Mouse (Mus musculus): ENCODE data around the gene Calr3. TPM values are rescaled to one million over a fixed set of nuclear protein-coding genes. Genes with fewer than 3 reads are reported as not detected.

Calr3 gene
- polyA plus RNA-seq, 1 experiment from 2014 or later = 2.2 TPM

DNA sequence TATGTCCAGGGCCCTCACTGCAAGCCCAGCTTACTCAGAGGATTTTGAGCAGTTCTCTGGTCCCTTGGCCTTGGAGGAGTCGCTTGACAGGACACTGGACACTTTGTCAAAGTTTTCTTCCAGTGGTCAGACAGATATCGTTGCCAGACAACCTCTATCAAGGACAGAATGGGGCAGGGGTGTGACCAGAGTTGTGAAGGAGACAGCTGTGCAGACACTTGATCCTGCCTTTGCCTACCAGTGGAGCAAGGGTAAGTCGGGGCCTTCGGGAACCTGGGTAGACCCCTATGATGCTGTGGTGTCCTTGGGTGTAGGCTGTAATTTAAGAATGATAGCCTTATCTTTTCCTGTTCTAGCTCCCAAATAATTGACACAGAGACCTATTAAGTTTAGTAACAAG is 11.6 kb upstream of the Calr3 start:
- no peak overlapping the region for H3K4me2 ChIP-seq
- DNase-seq (ENCODE audit: low spot score) (no peak), ATAC-seq (replicated peaks; ENCODE audit: low FRiP score) (no peak)
- H3K9me3 ChIP-seq (ENCODE audit: control insufficient read depth, low read length) = 0 out of 2 replicates have a peak, but pooled peaks cover 3% of the 10 kb centered on the region
- H3K4me3 ChIP-seq (ENCODE audit: low read depth, low read length) = no peak overlapping the region
- no peaks in the 10 kb centered on the region for H3K27me3 ChIP-seq (replicated peaks; ENCODE audit: control insufficient read depth, insufficient read depth, low read length)
- H3K27ac ChIP-seq (ENCODE audit: low read depth, low read length) = no peak overlapping the region
- H3K9ac ChIP-seq (ENCODE audit: low read depth, low read length) = no peak overlapping the region
- WGBS = 81% methylated on average over 4 of the region's 4 CpGs
- peaks cover 29% of the 10 kb centered on the region for H3K36me3 ChIP-seq (ENCODE audit: control insufficient read depth, insufficient read depth, low read length)
- H3K4me1 ChIP-seq (replicated peaks; ENCODE audit: control insufficient read depth, insufficient read depth, low read length) = peaks cover 6% of the 10 kb centered on the region

DNA sequence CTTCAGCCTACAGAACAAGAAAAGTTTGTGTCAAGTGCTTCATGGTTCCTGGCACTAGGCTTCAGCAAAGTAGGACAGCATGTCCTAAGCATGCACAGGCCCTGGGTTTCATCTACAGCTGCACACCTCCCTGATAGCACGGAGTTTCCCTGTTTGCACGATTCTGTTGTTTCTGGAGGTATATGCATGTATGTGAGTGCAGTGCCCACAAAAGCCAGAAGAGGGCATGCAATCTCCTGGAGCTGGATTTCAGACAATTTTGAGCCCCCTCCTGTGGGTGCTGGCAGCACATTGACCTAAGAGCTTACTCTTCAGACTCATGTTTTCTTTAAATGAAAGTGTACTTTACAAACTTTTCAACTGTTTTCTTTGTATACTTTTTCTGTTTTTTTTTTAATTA is 10.2 kb upstream of the Calr3 start:
- Histone ChIP-seq H3K27ac (ENCODE audit: low read depth, low read length) (no peak overlapping the region), H3K27me3 (replicated peaks; ENCODE audit: control insufficient read depth, insufficient read depth, low read length) (no peaks in the 10 kb centered on the region), H3K4me1 (replicated peaks; ENCODE audit: control insufficient read depth, insufficient read depth, low read length) (peaks cover 6% of the 10 kb centered on the region), H3K4me2 (no peak overlapping the region), H3K4me3 (ENCODE audit: low read depth, low read length) (no peak overlapping the region), H3K9me3 (ENCODE audit: control insufficient read depth, low read length) (0 out of 2 replicates have a peak, but pooled peaks cover 3% of the 10 kb centered on the region), H3K36me3 (ENCODE audit: control insufficient read depth, insufficient read depth, low read length) (peaks cover 26% of the 10 kb centered on the region; the same call in 1 of the 2 replicates), H3K9ac (ENCODE audit: low read depth, low read length) (no peak overlapping the region)
- 97% methylated on average over 2 of the region's 2 CpGs for WGBS
- DNase-seq (ENCODE audit: low spot score) (no peak), ATAC-seq (replicated peaks; ENCODE audit: low FRiP score) (no peak)

DNA sequence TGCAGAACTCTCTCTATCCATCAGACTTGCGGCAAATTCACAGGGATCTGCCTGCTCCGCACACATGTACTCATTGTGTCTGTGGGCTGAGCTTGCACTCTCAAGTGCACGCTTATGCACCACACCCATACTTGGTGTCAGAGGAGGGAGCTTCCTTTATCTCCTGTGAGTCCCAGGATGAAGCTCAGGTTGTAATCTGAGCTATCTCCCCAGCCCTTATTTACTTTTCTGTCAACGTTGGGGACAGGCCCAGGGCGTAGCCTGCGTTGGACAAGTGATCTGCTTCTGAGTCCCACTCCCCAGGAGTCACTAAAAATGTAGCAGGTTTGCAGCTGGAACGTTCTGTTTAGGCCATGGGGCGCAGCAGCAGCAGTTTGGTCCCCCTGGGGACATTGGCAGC is 7.8 kb upstream of the Calr3 start:
- DNase-seq (ENCODE audit: low spot score) (no peak), ATAC-seq (replicated peaks; ENCODE audit: low FRiP score) (peak; percentile 69)
- Histone ChIP-seq H3K27ac (ENCODE audit: low read depth, low read length) (no peak overlapping the region), H3K4me2 (no peak overlapping the region), H3K4me1 (replicated peaks; ENCODE audit: control insufficient read depth, insufficient read depth, low read length) (peaks cover 6% of the 10 kb centered on the region), H3K9me3 (ENCODE audit: control insufficient read depth, low read length) (0 out of 2 replicates have a peak, but pooled peaks cover 3% of the 10 kb centered on the region), H3K36me3 (ENCODE audit: control insufficient read depth, insufficient read depth, low read length) (peaks cover 32% of the 10 kb centered on the region; the same call in 1 of the 2 replicates), H3K9ac (ENCODE audit: low read depth, low read length) (no peak overlapping the region), H3K4me3 (ENCODE audit: low read depth, low read length) (no peak overlapping the region), H3K27me3 (replicated peaks; ENCODE audit: control insufficient read depth, insufficient read depth, low read length) (no peaks in the 10 kb centered on the region)
- WGBS = 61% methylated on average over 8 of the region's 8 CpGs

DNA sequence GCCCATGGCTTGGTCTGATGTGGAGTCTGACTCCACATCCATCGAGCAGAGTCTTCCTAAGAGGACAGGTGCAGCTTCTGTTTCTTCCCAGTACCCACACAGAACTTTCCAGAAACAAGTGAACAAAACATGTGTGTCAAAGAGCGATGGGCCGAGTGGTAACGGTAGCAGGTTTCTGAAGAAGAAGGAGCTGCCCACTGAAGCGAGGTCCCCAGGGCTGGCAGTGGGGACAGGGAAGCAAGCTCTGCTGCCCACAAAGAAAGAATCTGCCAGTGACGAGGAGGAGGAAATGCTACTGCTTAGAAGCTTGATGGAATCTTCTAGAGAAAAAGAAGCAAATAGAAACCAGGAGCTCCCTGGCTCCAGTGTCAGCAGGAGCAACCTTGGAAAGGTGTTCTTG is 1.4 kb upstream of the Calr3 start:
- no peak for ATAC-seq (replicated peaks; ENCODE audit: low FRiP score)
- no peak overlapping the region for H3K9ac ChIP-seq (ENCODE audit: low read depth, low read length)
- H3K9me3 ChIP-seq (ENCODE audit: control insufficient read depth, low read length) = no peaks in the 10 kb centered on the region
- DNase-seq (ENCODE audit: low spot score) = no peak
- no peak overlapping the region for H3K4me3 ChIP-seq (ENCODE audit: low read depth, low read length)
- H3K27ac ChIP-seq (ENCODE audit: low read depth, low read length) = no peak overlapping the region
- H3K4me2 ChIP-seq = no peak overlapping the region
- H3K36me3 ChIP-seq (ENCODE audit: control insufficient read depth, insufficient read depth, low read length) = peaks cover 14% of the 10 kb centered on the region; the same call in 1 of the 2 replicates
- no peaks in the 10 kb centered on the region for H3K27me3 ChIP-seq (replicated peaks; ENCODE audit: control insufficient read depth, insufficient read depth, low read length)
- WGBS = 92% methylated on average over 6 of the region's 6 CpGs
- no peaks in the 10 kb centered on the region for H3K4me1 ChIP-seq (replicated peaks; ENCODE audit: control insufficient read depth, insufficient read depth, low read length)

DNA sequence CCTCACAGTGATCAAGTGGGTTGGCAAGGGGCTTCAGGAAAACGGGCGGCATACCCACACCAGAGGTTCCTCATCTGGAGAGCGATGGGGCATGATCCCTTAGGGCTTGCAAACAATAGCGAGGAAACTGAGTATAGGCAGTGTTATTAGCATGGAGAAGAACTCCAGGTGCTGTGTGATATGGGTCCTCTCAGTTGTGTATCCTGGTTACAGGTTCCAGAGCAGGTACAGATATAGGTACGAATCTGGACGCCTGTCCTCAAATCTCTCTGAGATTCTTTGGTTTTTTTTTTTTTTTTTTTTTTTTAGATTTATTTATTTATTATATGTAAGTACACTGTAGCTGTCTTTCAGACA is 302 bp upstream of the Calr3 start:
- no peak for DNase-seq (ENCODE audit: low spot score)
- H3K36me3 ChIP-seq (ENCODE audit: control insufficient read depth, insufficient read depth, low read length) = peaks cover 8% of the 10 kb centered on the region; the same call in 1 of the 2 replicates
- no peak overlapping the region; the same call in 1 of the 2 replicates for H3K27ac ChIP-seq (ENCODE audit: low read depth, low read length)
- H3K9me3 ChIP-seq (ENCODE audit: control insufficient read depth, low read length) = no peaks in the 10 kb centered on the region
- H3K4me1 ChIP-seq (replicated peaks; ENCODE audit: control insufficient read depth, insufficient read depth, low read length) = no peaks in the 10 kb centered on the region
- peak overlapping the region; percentile 60 for H3K4me3 ChIP-seq (ENCODE audit: low read depth, low read length)
- peak overlapping the region; percentile 81 for H3K9ac ChIP-seq (ENCODE audit: low read depth, low read length)
- H3K4me2 ChIP-seq = peak overlapping the region; percentile 88
- 36% methylated on average over 6 of the region's 6 CpGs for WGBS
- H3K27me3 ChIP-seq (replicated peaks; ENCODE audit: control insufficient read depth, insufficient read depth, low read length) = no peaks in the 10 kb centered on the region
- peak; percentile 47 for ATAC-seq (replicated peaks; ENCODE audit: low FRiP score)

DNA sequence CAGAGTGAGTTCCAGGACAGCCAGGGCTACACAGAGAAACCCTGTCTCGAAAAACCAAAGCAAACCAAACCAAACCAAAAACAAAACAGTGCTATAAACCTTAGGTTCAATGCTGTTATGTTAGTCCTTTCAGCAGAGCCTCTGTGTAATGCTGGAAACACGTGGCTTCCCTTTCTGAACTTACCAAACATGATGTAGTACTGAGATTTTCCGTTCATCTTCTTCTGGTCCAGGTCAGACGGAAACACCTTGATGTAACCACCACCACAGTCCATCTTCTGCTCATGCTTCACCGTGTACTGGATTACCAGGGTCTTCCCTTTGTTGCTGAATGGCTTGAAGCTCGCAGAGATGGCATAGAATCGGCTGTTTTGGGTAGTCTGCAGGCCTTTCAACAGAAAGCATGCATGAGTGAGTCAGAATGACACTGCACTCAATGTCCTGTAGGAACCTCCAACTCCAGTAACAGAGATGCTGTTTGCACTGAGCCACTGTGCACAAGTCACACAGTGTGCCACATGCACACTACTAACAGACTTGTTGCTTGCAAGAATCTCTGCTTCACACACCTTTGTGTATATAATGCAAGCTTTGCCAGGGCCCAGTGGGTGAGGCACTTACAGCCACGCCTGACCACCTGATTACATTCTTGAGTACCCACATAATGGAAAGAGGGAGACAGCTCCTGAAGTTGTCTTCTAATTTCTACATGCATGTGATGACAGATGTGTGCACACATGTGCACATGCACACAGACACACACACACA is 5.2 kb downstream of the Calr3 start:
- Histone ChIP-seq H3K9me3 (ENCODE audit: control insufficient read depth, low read length) (no peaks in the 10 kb centered on the region), H3K4me3 (ENCODE audit: low read depth, low read length) (no peak overlapping the region), H3K9ac (ENCODE audit: low read depth, low read length) (no peak overlapping the region), H3K27me3 (replicated peaks; ENCODE audit: control insufficient read depth, insufficient read depth, low read length) (no peaks in the 10 kb centered on the region), H3K27ac (ENCODE audit: low read depth, low read length) (no peak overlapping the region), H3K36me3 (ENCODE audit: control insufficient read depth, insufficient read depth, low read length) (no peaks in the 10 kb centered on the region), H3K4me1 (replicated peaks; ENCODE audit: control insufficient read depth, insufficient read depth, low read length) (no peaks in the 10 kb centered on the region), H3K4me2 (no peak overlapping the region)
- 75% methylated on average over 8 of the region's 8 CpGs for WGBS
- ATAC-seq (replicated peaks; ENCODE audit: low FRiP score) = no peak
- no peak for DNase-seq (ENCODE audit: low spot score)

DNA sequence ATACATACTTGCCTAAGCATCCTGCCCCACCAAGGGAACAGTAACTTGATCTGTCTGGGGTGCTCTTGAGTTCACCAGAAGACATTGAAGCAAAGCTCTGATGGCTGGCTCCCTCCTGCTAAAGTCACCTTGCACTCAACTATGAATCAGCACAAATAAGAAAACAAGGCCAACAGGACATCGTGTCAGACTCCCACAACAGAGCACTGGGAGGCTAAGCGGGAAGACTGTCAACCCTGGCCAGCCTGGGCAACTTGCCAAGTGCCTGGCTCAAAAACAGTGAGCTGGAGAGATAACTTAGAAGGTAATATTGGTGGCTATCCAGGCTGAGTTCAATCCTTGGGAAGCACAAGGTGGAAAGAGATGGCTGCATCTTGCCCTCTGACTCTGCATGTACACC is 8.7 kb downstream of the Calr3 start:
- H3K27ac ChIP-seq (ENCODE audit: low read depth, low read length) = no peak overlapping the region
- H3K9ac ChIP-seq (ENCODE audit: low read depth, low read length) = no peak overlapping the region
- no peak overlapping the region for H3K4me3 ChIP-seq (ENCODE audit: low read depth, low read length)
- no peak overlapping the region for H3K4me2 ChIP-seq
- H3K4me1 ChIP-seq (replicated peaks; ENCODE audit: control insufficient read depth, insufficient read depth, low read length) = no peaks in the 10 kb centered on the region
- no peak for ATAC-seq (replicated peaks; ENCODE audit: low FRiP score)
- H3K36me3 ChIP-seq (ENCODE audit: control insufficient read depth, insufficient read depth, low read length) = no peaks in the 10 kb centered on the region
- no peaks in the 10 kb centered on the region for H3K27me3 ChIP-seq (replicated peaks; ENCODE audit: control insufficient read depth, insufficient read depth, low read length)
- no peaks in the 10 kb centered on the region for H3K9me3 ChIP-seq (ENCODE audit: control insufficient read depth, low read length)
- 31% methylated on average over 2 of the region's 2 CpGs for WGBS
- DNase-seq (ENCODE audit: low spot score) = no peak

DNA sequence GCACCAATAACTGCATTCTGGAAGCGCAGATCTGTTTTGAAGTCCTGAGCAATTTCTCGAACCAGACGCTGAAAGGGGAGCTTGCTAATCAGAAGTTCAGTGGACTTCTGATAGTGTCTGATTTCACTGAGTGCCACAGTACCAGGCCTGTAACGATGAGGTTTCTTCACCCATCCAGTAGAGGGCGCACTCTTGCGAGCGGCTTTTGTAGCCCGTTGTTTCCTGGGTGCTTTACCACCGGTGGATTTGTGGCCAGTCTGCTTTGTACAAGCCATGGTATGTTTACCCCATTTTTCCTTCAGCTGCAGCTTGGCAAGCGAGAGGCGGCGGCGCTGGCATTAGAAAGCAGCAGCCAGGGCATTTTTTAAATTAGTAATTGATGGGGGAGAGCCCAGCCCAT is 14.0 kb downstream of the Calr3 start:
- WGBS = 41% methylated on average over 13 of the region's 13 CpGs
- Histone ChIP-seq H3K9ac (ENCODE audit: low read depth, low read length) (no peak overlapping the region), H3K4me3 (ENCODE audit: low read depth, low read length) (no peak overlapping the region), H3K27ac (ENCODE audit: low read depth, low read length) (no peak overlapping the region), H3K4me1 (replicated peaks; ENCODE audit: control insufficient read depth, insufficient read depth, low read length) (no peaks in the 10 kb centered on the region), H3K36me3 (ENCODE audit: control insufficient read depth, insufficient read depth, low read length) (no peaks in the 10 kb centered on the region), H3K9me3 (ENCODE audit: control insufficient read depth, low read length) (no peaks in the 10 kb centered on the region), H3K27me3 (replicated peaks; ENCODE audit: control insufficient read depth, insufficient read depth, low read length) (no peaks in the 10 kb centered on the region), H3K4me2 (no peak overlapping the region)
- no peak for ATAC-seq (replicated peaks; ENCODE audit: low FRiP score)
- no peak for DNase-seq (ENCODE audit: low spot score)

DNA sequence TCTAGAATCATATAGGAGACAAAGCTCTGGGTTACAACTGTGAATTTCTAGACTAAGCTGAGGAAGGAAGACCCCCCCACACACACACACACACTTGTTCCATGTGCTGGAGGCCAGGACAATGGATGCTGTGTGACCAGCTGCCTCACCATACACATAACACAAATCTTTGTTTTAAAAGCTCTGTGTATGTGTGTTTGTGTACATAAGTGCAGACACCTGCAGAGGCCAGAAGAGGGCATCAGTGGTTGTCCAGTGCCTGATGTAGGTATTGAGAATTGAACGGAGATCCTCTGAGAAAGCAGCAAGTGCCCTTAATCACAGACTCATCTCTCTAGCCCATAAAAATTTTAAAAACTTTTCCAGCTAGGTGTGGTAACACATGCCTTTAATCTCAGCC is 20.7 kb downstream of the Calr3 start:
- H3K4me2 ChIP-seq = no peak overlapping the region
- H3K36me3 ChIP-seq (ENCODE audit: control insufficient read depth, insufficient read depth, low read length) = no peaks in the 10 kb centered on the region
- H3K9ac ChIP-seq (ENCODE audit: low read depth, low read length) = no peak overlapping the region
- peaks cover 21% of the 10 kb centered on the region for H3K4me1 ChIP-seq (replicated peaks; ENCODE audit: control insufficient read depth, insufficient read depth, low read length)
- 73% methylated on average over 1 of the region's 1 CpGs for WGBS
- DNase-seq (ENCODE audit: low spot score) = no peak
- H3K27ac ChIP-seq (ENCODE audit: low read depth, low read length) = no peak overlapping the region
- no peaks in the 10 kb centered on the region for H3K9me3 ChIP-seq (ENCODE audit: control insufficient read depth, low read length)
- H3K27me3 ChIP-seq (replicated peaks; ENCODE audit: control insufficient read depth, insufficient read depth, low read length) = no peaks in the 10 kb centered on the region
- no peak overlapping the region for H3K4me3 ChIP-seq (ENCODE audit: low read depth, low read length)
- no peak for ATAC-seq (replicated peaks; ENCODE audit: low FRiP score)

Data from liver, embryonic 11.5 days (tissue).